Mouse (Mus musculus): ENCODE measurements at regions not wholly inside any gene's neighbourhood (a gene's known extent, or its start where the extent isn't known, plus 50 kb on each side); places are given as distances from the start of the nearest gene placed in this dataset.

DNA sequence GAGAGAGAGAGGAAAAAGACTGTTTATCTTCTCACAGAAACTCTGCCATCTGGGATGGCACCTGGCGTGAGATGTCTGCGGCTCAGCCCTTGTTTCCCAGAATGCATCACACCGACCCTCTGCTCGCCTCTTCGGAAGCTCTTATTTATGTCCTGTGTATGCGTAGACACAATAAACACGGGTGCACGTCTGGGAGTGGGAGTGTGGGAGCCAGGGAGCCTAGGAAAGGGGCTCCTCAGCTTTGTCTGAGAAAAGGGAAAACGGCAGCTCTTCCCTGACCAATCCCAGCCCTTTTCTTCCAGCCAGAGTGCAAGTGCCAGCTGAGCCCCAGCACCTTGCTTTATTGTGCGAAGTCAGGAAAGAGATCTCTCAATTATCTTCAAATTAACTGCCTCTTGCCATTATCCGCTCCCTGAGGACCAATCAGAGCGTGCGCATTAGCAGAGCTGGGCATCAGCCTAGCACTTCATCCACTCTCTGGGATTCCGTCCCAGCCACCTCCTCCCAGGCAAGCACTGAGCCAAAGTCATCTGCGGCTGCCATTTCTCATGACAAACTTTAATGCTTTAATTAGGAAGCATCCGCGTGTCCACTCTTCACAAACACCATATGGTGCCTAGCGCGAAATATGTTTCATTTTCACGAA is 63.8 kb upstream of the Gm10260 start:
- no peak overlapping the region for H3K27ac ChIP-seq
- peaks cover 7% of the 10 kb centered on the region; the same call in 1 of the 2 replicates for H3K27me3 ChIP-seq
- peak overlapping the region; percentile 29 for H3K4me2 ChIP-seq
- H3K36me3 ChIP-seq = no peaks in the 10 kb centered on the region
- WGBS = 61% methylated on average over 20 of the region's 20 CpGs
- H3K9ac ChIP-seq = no peak overlapping the region
- no peak for ATAC-seq (ENCODE audit: insufficient number of reproducible peaks, insufficient read depth, low FRiP score, low TSS enrichment, low read depth)
- peaks cover 25% of the 10 kb centered on the region for H3K4me1 ChIP-seq
- no peaks in the 10 kb centered on the region for H3K9me3 ChIP-seq
- H3K4me3 ChIP-seq = no peak overlapping the region

DNA sequence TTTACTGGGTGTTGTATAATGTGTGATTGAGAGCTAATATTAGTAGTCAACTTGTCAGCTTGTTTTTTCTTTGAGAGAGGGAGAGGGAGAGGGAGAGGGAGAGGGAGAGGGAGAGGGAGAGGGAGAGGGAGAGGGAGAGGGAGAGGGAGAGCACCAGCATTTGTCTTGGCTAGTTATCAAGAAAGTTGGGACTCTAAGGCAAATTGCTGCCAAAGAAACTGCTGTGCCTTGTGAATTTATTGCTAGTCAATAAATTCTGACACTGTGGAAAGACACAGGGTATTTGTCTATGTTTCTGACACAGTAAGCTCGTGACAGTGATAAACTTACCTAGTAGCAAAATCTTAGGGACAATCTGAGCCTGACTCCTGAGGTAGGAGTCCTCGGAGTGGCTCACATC is 61.2 kb upstream of the Gm10260 start:
- H3K4me3 ChIP-seq = no peak overlapping the region
- WGBS = 76% methylated on average over 2 of the region's 2 CpGs

GRCm38 (mm10) chr13:97821011-97821410 is 60.6 kb upstream of the Gm10260 start:
- H3K4me3 ChIP-seq = no peak overlapping the region
- H3K36me3 ChIP-seq = no peaks in the 10 kb centered on the region
- no peak overlapping the region for H3K9ac ChIP-seq
- no peak overlapping the region for H3K4me2 ChIP-seq
- H3K27me3 ChIP-seq = peaks cover 7% of the 10 kb centered on the region; the same call in 1 of the 2 replicates
- peaks cover 21% of the 10 kb centered on the region for H3K4me1 ChIP-seq
- 77% methylated on average over 3 of the region's 3 CpGs for WGBS
- no peak overlapping the region for H3K27ac ChIP-seq
- H3K9me3 ChIP-seq = no peaks in the 10 kb centered on the region
- ATAC-seq (ENCODE audit: insufficient number of reproducible peaks, insufficient read depth, low FRiP score, low TSS enrichment, low read depth) = no peak

More for the DNA sequence above, 61.2 kb upstream of the Gm10260 start:
- Histone ChIP-seq H3K9me3 (no peaks in the 10 kb centered on the region), H3K27ac (no peak overlapping the region), H3K36me3 (no peaks in the 10 kb centered on the region), H3K4me1 (peaks cover 25% of the 10 kb centered on the region), H3K9ac (no peak overlapping the region), H3K27me3 (peaks cover 7% of the 10 kb centered on the region; the same call in 1 of the 2 replicates), H3K4me2 (no peak overlapping the region)
- ATAC-seq (ENCODE audit: insufficient number of reproducible peaks, insufficient read depth, low FRiP score, low TSS enrichment, low read depth) = no peak

- H3K27me3 ChIP-seq = peaks cover 7% of the 10 kb centered on the region; the same call in 1 of the 2 replicates
- 91% methylated on average over 8 of the region's 8 CpGs for WGBS
- H3K9ac ChIP-seq = no peak overlapping the region
- no peaks in the 10 kb centered on the region for H3K36me3 ChIP-seq
- H3K9me3 ChIP-seq = no peaks in the 10 kb centered on the region
- no peak overlapping the region for H3K4me3 ChIP-seq
- H3K4me2 ChIP-seq = no peak overlapping the region
- H3K4me1 ChIP-seq = peaks cover 15% of the 10 kb centered on the region; the same call in 1 of the 2 replicates
- no peak overlapping the region for H3K27ac ChIP-seq
- no peak for ATAC-seq (ENCODE audit: insufficient number of reproducible peaks, insufficient read depth, low FRiP score, low TSS enrichment, low read depth)
Measured at GRCm38 (mm10) chr13:97820401-97820800, 60.0 kb upstream of the Gm10260 start.

DNA sequence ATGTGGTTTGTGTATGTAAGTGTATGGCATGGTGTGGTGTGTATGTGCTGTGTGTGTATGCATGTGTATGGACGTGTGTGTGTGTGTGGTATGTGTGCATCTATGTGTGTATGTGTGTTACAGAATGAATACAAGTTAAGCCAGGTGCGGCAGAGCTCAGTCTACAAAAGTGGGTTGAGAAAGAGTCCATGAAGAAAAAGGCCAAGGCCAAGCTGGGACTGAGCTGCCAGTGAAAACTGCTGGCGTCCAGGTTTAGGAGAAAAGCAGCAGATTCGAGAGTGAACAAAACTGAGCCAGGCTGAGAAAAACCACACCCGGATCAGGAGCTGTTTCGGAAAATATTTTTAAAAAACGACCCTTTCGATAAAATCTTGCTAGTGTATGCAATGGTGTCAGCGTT is 58.6 kb upstream of the Gm10260 start:
- no peak for ATAC-seq (ENCODE audit: insufficient number of reproducible peaks, insufficient read depth, low FRiP score, low TSS enrichment, low read depth)
- Histone ChIP-seq H3K4me3 (no peak overlapping the region), H3K27ac (no peak overlapping the region), H3K4me2 (no peak overlapping the region), H3K9me3 (no peaks in the 10 kb centered on the region), H3K36me3 (no peaks in the 10 kb centered on the region), H3K27me3 (peaks cover 4% of the 10 kb centered on the region; the same call in 1 of the 2 replicates), H3K4me1 (peaks cover 7% of the 10 kb centered on the region; the same call in 1 of the 2 replicates), H3K9ac (no peak overlapping the region)
- WGBS = 89% methylated on average over 9 of the region's 9 CpGs

- no peaks in the 10 kb centered on the region for H3K36me3 ChIP-seq
- no peak for ATAC-seq (ENCODE audit: insufficient number of reproducible peaks, insufficient read depth, low FRiP score, low TSS enrichment, low read depth)
- H3K4me2 ChIP-seq = no peak overlapping the region
- no peaks in the 10 kb centered on the region for H3K27me3 ChIP-seq
- H3K9me3 ChIP-seq = no peaks in the 10 kb centered on the region
- 74% methylated on average over 3 of the region's 3 CpGs for WGBS
- no peak overlapping the region for H3K4me3 ChIP-seq
- no peak overlapping the region for H3K27ac ChIP-seq
- H3K9ac ChIP-seq = no peak overlapping the region
- H3K4me1 ChIP-seq = 0 out of 2 replicates have a peak, but pooled peaks cover 2% of the 10 kb centered on the region
Measured at GRCm38 (mm10) chr13:97816923-97817322, 56.5 kb upstream of the Gm10260 start.
